Mouse (Mus musculus): ENCODE data around the gene Osbpl9. TPM values are rescaled to one million over a fixed set of nuclear protein-coding genes. Genes with fewer than 3 reads are reported as not detected.

Gene Osbpl9
- polyA plus RNA-seq, 2 experiments from 2014 or later, result 99.7 to 109 TPM

GRCm38 (mm10) chr4:109025061-109025460 lies 177.0 kb downstream of the Osbpl9 start:
- no peak for ATAC-seq

- no peak for ATAC-seq
Measured at GRCm38 (mm10) chr4:109021976-109022375, 180.1 kb downstream of the Osbpl9 start.

DNA sequence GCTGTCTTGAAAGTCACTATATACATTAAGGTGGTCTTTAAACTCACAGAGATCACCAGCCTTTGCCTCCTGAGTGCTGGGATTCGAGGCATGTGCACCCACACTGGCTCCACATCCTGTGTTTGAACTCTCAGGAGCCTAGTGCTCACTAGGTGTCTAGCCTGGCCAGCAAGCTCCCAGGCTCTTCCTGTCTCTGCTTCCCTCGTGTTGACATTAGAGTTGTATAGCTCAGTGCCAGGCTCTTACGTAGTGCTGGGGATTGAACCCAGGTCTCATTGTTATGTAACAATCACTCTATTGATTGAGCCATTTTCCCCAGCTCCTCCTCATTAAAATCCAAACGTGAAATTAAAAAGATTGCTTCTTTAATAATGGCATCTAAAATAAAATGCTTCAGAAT lies 182.8 kb downstream of the Osbpl9 start:
- no peak for ATAC-seq

- no peak for ATAC-seq
Measured at GRCm38 (mm10) chr4:109017441-109017840, 184.6 kb downstream of the Osbpl9 start.

- ATAC-seq, result no peak
Measured at GRCm38 (mm10) chr4:109014091-109014490, 188.0 kb downstream of the Osbpl9 start.

Other genes with a start within 250 kb of the Osbpl9 start
- 10 to 100 TPM; 63.9 to 98.2 TPM for gene Nrd1, start 201.6 kb downstream of the Osbpl9 start, polyA plus RNA-seq (2017; shearing (Covaris generic))
- gene Calr4, start 32.2 kb upstream of the Osbpl9 start, polyA plus RNA-seq (2017; shearing (Covaris generic)), result not detected
- 10 to 100 TPM; 77.7 to 82.2 TPM for gene Eps15, start 78.0 kb upstream of the Osbpl9 start, polyA plus RNA-seq (2017; shearing (Covaris generic))
- not detected for gene Ttc39a, start 204.4 kb upstream of the Osbpl9 start, polyA plus RNA-seq (2017; shearing (Covaris generic))